Mouse (Mus musculus) layer of hippocampus, adult 18-20 months (tissue): Measurements from ENCODE around the gene Nubp1. TPM values are rescaled to one million over a fixed set of nuclear protein-coding genes. Genes with fewer than 3 reads are reported as not detected.

Source experiments
- DNase-seq, 2 experiments: peaks; one replicate each; pipeline ENCODE4 v3.0.0; 2022; ENCODE audit warnings: low spot score in 2 of 2
- long read RNA-seq: library from polyadenylated mRNA; stranded (forward); transcript quantifications from one replicate; pipeline ENCODE4 v2.0.0, GENCODE M21; 2021
- total RNA-seq, 2 experiments: library from RNA; stranded (reverse); gene quantifications; 2 replicates each; pipeline ENCODE4 v1.2.3; 2021

The Nubp1 gene
- 10 to 100 TPM; 14.2 to 16.1 TPM for total RNA-seq
- long read RNA-seq, transcript Nubp1-201 (11 exons, 2,121 nt): major isoform, 19 of 32 reads
- long read RNA-seq, partial matches to known transcripts: 1 of 32 reads
- long read RNA-seq, other reads (novel, unspliced or antisense): 10 of 32 reads

DNA sequence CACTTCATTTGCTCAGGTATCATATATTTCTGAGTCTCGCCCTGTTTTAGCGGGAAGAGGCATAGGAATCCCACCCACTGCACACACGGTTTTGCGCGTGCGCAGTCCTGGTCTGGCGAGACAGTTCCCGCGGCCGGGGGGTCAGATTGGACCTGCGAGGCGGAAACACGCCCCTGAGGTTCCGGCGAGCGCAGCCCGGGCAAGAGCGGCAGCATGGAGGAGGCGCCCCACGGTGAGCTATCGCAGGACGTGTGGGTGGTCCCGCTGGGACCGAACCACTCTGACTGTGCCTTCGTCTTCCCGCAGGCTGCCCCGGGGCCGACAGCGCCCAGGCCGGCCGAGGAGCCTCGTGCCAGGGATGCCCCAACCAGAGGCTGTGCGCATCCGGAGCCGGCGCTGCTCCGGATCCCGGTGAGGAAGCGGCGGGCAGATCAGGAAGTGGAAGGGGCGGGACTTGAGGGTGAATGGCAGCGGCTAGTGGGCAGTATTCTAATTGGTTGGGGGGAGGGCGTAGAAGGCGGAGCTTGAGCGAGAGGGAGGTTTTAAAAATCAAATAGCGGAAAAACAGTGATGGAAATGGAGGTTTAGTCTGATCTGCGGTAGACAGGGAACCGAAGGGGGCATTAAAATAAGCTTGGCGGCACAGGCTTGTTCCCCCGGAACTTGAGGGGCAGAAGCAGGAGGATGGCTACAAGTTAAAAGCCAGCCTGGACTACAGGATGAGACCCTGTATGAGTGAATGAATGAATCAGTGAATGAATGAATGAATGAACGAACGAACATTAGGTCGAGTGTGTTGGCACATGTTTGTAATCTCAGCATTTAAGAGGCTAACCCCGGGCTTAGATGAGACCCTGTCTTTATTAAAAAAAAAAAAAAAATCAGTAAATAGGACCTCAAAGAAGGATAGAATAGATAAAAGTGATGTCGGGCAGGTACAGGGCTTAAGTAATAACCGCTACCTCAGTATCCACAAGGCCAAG, at the start of gene Nubp1:
Gene Nubp1 (plus strand): TSS at position 185 of the 983 bp plus-strand sequence.
- DNase-seq: peak; percentile 90 to 96

- DNase-seq: no peak
Measured at GRCm38 (mm10) chr16:10363061-10363460, 48.7 kb upstream of the Nubp1 start.

DNA sequence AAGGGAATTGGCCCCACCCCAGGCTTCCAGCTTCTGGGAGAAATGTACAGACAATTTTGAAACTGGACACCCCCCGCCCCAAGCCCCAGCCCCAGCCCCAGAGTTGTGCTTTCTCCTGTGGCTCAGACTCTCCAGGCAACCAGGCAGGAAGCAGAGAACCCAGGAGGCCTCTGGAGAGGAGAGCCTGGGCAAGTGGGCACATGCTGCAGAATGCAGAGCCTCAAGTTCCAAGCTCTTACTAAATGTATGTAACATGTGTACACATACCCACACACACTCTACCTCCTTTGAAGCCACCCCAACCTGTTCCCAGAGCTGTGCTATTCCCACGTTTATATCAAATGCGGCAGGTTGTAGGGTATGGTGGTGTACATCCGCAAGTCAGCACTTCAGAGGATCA, 46.0 kb upstream of the Nubp1 start:
- no peak for DNase-seq

- DNase-seq: peak; percentile 25 to 39
Measured at GRCm38 (mm10) chr16:10366240-10367217, 45.2 kb upstream of the Nubp1 start.

GRCm38 (mm10) chr16:10369468-10369934, 42.2 kb upstream of the Nubp1 start:
- peak; percentile 11 to 47 for DNase-seq

GRCm38 (mm10) chr16:10369996-10370395, 41.8 kb upstream of the Nubp1 start:
- DNase-seq: no peak

- DNase-seq: no peak
Measured at GRCm38 (mm10) chr16:10372372-10372771, 39.4 kb upstream of the Nubp1 start.

DNA sequence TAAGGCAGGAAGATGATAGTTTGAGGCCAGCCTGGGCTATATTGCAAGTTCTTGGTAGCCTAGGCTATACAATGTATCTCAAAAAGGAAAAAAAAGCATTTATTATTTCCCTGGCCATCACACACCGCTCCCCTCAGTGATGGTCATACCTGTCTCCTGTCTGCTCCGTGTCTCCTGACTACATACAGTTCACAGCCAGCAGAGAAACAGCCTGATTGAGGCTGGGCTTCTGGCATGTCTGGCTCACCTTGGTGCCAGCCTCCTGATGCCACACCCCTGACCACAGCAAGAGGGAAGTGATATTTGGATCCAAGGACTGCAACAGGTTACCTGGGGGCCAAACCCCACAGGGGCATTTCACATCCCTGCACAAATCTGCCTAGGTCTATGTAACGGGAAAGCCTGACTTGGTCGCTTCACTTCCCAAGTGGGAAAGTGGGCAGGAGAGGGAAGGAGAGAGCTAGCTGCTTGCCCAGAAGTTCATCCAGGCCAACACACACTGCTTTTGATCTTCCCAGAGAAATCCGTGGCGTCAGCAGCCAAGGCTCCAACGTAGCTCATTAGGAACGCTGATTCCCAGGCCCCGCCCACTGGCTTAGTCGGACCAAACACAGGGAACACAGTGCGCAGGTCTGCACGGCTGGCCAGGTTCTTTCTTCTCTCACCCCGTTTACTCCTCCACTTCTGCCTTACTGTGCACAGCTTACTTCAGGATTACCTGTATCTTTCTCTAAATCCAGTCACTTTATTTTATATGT, 37.3 kb upstream of the Nubp1 start:
- peak in 1 of 2 experiments; percentile 42 for DNase-seq

DNA sequence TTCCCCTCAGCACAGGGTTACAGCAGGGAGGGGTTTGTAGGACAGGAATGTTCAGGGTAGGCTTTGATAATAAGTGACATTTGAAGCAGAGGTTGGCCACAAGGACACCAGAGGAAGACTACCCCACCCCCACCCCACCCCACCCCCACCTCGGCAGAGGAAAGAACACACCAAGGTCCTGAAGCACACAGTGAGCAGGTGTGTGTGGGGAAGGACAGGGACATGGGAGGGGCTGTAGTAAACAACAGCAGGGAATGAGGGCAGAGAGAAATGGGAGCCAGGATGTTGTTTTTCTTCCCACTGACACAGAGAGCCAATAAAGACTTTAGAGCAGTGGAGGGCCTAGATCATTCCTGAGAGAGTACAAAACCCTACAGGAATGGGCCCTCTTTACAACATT, 34.5 kb upstream of the Nubp1 start:
- DNase-seq: no peak

DNA sequence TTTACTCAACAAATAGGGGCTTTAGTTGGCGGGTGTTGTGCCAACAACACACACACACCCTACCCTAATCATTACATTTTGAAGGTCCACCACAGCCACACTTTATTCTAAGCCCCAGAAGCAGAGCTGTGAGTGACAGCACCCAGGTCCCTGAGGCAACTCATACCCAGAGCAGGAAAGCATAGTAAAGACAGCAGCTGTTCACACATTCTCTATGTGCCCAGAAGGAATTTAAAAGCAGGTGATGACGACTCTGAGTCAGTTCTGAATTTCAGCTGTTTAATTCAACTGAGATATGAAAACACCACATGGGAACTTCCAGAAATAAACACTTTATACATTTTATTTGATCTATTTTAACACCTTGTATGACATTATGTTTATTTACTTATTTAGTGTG, 32.2 kb upstream of the Nubp1 start:
- DNase-seq: peak in 1 of 2 experiments; percentile 54

GRCm38 (mm10) chr16:10384060-10384497, 27.7 kb upstream of the Nubp1 start:
- no peak for DNase-seq

GRCm38 (mm10) chr16:10384544-10384943, 27.2 kb upstream of the Nubp1 start:
- DNase-seq: no peak

GRCm38 (mm10) chr16:10385261-10385660, 26.5 kb upstream of the Nubp1 start:
- DNase-seq: no peak

- no peak for DNase-seq
Measured at GRCm38 (mm10) chr16:10388634-10389365, 22.9 kb upstream of the Nubp1 start.

- no peak for DNase-seq
Measured at GRCm38 (mm10) chr16:10392587-10392986, 19.2 kb upstream of the Nubp1 start.

- peak; percentile 30 to 53 for DNase-seq
Measured at GRCm38 (mm10) chr16:10394699-10395540, 16.8 kb upstream of the Nubp1 start, which contains the start of gene Tekt5. TSS of gene Tekt5 (minus strand) at chr16:10395490.

DNA sequence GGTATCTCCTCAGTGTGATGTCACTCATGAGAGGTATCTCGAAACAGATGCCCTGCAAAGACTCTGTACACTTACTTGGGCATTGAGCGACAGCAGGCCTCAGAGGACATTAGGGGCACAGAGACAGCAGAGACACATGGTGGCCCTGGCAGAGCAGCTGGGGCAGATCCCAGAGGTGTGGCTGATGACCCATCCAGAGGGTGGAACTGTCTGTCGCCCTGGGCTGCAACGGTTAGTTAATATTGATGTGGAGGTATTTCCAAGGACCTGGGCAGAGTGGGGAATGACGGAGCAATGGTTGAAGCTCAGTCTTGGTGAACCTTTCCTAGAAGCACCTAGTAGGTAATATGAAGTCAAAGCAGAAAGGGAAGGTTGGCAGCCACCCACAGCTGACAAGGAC, 13.0 kb upstream of the Nubp1 start:
- DNase-seq: no peak

GRCm38 (mm10) chr16:10399160-10399559, 12.6 kb upstream of the Nubp1 start:
- peak; percentile 63 to 93 for DNase-seq

GRCm38 (mm10) chr16:10415976-10416375, 4.2 kb downstream of the Nubp1 start:
- peak in 1 of 2 experiments; percentile 58 for DNase-seq
